Mouse (Mus musculus): ENCODE results near the gene Mical1.

DNA sequence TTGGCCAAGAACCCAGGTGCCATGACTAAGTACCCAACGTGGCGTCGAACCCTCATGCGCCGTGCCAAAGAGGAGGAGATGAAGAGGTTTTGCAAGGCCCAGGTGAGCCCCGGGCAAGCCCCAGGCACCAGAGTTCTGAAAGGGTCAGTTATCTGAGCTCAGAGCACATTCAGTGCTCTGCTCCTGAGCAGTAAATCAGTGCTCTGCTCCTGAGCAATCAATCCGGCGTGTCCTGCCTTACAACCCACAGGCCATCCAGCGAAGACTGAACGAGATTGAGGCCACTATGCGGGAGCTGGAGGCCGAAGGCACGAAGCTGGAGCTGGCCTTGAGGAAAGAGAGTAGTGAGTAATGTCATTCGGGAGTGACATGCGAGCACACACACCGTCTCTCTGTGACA is 9.7 kb downstream of the Mical1 start:
- TF ChIP-seq CTCF (IDR thresholded peaks at IDR 0.05; ENCODE audit: borderline replicate concordance, extremely low read depth, insufficient read depth, insufficient read length): no peak
- no peak for TF ChIP-seq POLR2A (IDR thresholded peaks at IDR 0.05; ENCODE audit: borderline replicate concordance, extremely low read depth, insufficient read depth, insufficient read length, poor library complexity, severe bottlenecking)
